Mouse (Mus musculus) CH12.LX (cell line): ENCODE data around the gene Cryzl2. TPM values are rescaled to one million over a fixed set of nuclear protein-coding genes. Genes with fewer than 3 reads are reported as not detected.
A peak's percentile ranks its signal among the peaks of the same experiment; 100 is the strongest.

Experiments
- DNase-seq: peaks from one replicate; pipeline ENCODE4 v3.0.0-alpha.2; 2013; ENCODE audit errors: extremely low read depth
- H3K27ac ChIP-seq: 2 replicates; pipeline ENCODE4 v1.5.1; 2012; ENCODE audit warnings: low read depth, mild to moderate bottlenecking, control low read depth, moderate library complexity; ENCODE audit not compliant: insufficient read depth
- H3K27me3 ChIP-seq: replicated peaks from 2 replicates; pipeline ENCODE3; 2012; ENCODE audit warnings: inconsistent platforms
- H3K36me3 ChIP-seq, 2 experiments: replicated peaks in 1 of 2; 2 replicates each; pipeline versions ENCODE3 to v1.6.1; 2012; ENCODE audit warnings: inconsistent platforms in 1 of 2, low read length in 1 of 2, mild to moderate bottlenecking in 1 of 2, mixed read lengths in 1 of 2, moderate library complexity in 1 of 2; ENCODE audit not compliant: control insufficient read depth in 1 of 2, insufficient read depth in 1 of 2
- H3K4me1 ChIP-seq, 2 experiments: 2 replicates each; pipeline ENCODE4 v1.6.1; 2012; ENCODE audit warnings: inconsistent platforms in 1 of 2, moderate library complexity in 1 of 2; ENCODE audit not compliant: insufficient read depth in 2 of 2, control insufficient read depth in 1 of 2
- H3K4me2 ChIP-seq: 2 replicates; pipeline ENCODE4 v1.6.1; 2012; ENCODE audit warnings: low read depth, mild to moderate bottlenecking, control low read depth; ENCODE audit not compliant: poor library complexity, insufficient read depth, severe bottlenecking
- H3K4me3 ChIP-seq, 3 experiments: fragments of 150-350 bp in 1 of 3; sonication (generic) in 1 of 3; replicated peaks in 1 of 3; 2 replicates each; pipeline versions ENCODE3 to v1.5.1; 2011 to 2012; ENCODE audit warnings: low read depth in 2 of 3, low read length in 2 of 3, mild to moderate bottlenecking in 2 of 3, moderate library complexity in 2 of 3, control low read depth in 1 of 3, improper control_type of control experiment in 1 of 3, inconsistent platforms in 1 of 3, mixed read lengths in 1 of 3; ENCODE audit not compliant: poor library complexity in 1 of 3
- H3K79me2 ChIP-seq: replicated peaks from 2 replicates; pipeline ENCODE4 v1.6.1; 2012; ENCODE audit warnings: mild to moderate bottlenecking, moderate library complexity; ENCODE audit not compliant: control insufficient read depth, poor library complexity, insufficient read depth, severe bottlenecking; ENCODE audit errors: extremely low read depth
- H3K9ac ChIP-seq: 2 replicates; pipeline ENCODE4 v1.6.1; 2012; ENCODE audit warnings: low read depth, mild to moderate bottlenecking, control low read depth, moderate library complexity; ENCODE audit not compliant: insufficient read depth
- H3K9me3 ChIP-seq: replicated peaks from 2 replicates; pipeline ENCODE3; 2012; ENCODE audit warnings: low read length, inconsistent platforms, mixed read lengths
- CHD2 ChIP-seq: IDR thresholded peaks from 2 replicates; pipeline ENCODE4 v1.6.1; 2011; ENCODE audit warnings: low read length, improper control_type of control experiment
- E2F4 ChIP-seq: IDR thresholded peaks from 2 replicates; pipeline ENCODE4 v1.6.1; 2011; ENCODE audit warnings: low read depth, low read length, improper control_type of control experiment; ENCODE audit not compliant: insufficient replicate concordance
- HCFC1 ChIP-seq: IDR thresholded peaks from 2 replicates; pipeline ENCODE4 v1.6.1; 2012; ENCODE audit warnings: low read depth, mild to moderate bottlenecking, inconsistent platforms, low read length, improper control_type of control experiment
- JUN ChIP-seq: IDR thresholded peaks from 2 replicates; pipeline ENCODE4 v1.6.1; 2011; ENCODE audit warnings: low read depth, mild to moderate bottlenecking, low read length, improper control_type of control experiment, moderate library complexity; ENCODE audit not compliant: insufficient read depth
- MAX ChIP-seq: IDR thresholded peaks from 2 replicates; pipeline ENCODE4 v1.6.1; 2011; ENCODE audit warnings: low read length, improper control_type of control experiment
- MAZ ChIP-seq: IDR thresholded peaks from 2 replicates; pipeline ENCODE4 v1.6.1; 2012; ENCODE audit warnings: low read depth, mild to moderate bottlenecking, inconsistent platforms, low read length, improper control_type of control experiment, moderate library complexity
- RCOR1 ChIP-seq: conservative IDR thresholded peaks from 2 replicates; pipeline ENCODE4 v1.6.1; 2012; ENCODE audit warnings: low read depth, mild to moderate bottlenecking, inconsistent platforms, low read length, improper control_type of control experiment
- SIN3A ChIP-seq: IDR thresholded peaks from 2 replicates; pipeline ENCODE4 v1.6.1; 2012; ENCODE audit warnings: low read length, improper control_type of control experiment, inconsistent platforms
- TCF12 ChIP-seq: IDR thresholded peaks from 2 replicates; pipeline ENCODE4 v1.6.1; 2014; ENCODE audit warnings: low read depth, mild to moderate bottlenecking, inconsistent platforms, low read length, improper control_type of control experiment
- USF2 ChIP-seq: conservative IDR thresholded peaks from 2 replicates; pipeline ENCODE4 v1.6.1; 2011; ENCODE audit warnings: low read depth, low read length, improper control_type of control experiment
- ZKSCAN1 ChIP-seq: IDR thresholded peaks from 2 replicates; pipeline ENCODE4 v1.6.1; 2012; ENCODE audit warnings: low read depth, inconsistent platforms, low read length, improper control_type of control experiment, borderline replicate concordance
- ZNF384 ChIP-seq: IDR thresholded peaks from 2 replicates; pipeline ENCODE4 v1.6.1; 2012; ENCODE audit warnings: low read depth, low read length, improper control_type of control experiment, inconsistent platforms
- dilution Hi-C: fragments of 300-500 bp; cut with MboI; formaldehyde crosslinking; loops from 2 replicates; pipeline ENCODE4 v1.14.3; 2020; ENCODE audit warnings: low sequenced_read_pairs; ENCODE audit not compliant: extremely low pct_unique_long_range_greater_than_20kb, extremely low pct_ligation_motif_present
- in situ Hi-C: fragments of 300-500 bp; cut with MboI; formaldehyde crosslinking; loops from 3 replicates; pipeline ENCODE4 v1.14.3; 2019; ENCODE audit warnings: low sequenced_read_pairs, low pct_ligation_motif_present, low pct_unique_long_range_greater_than_20kb, mixed read lengths
- polyA plus RNA-seq: library from polyadenylated mRNA; unstranded; fragments of >175 nt; gene quantifications from 2 replicates; pipeline ENCODE4 v1.2.1, GENCODE M21; 2012; ENCODE audit warnings: low read depth; ENCODE audit not compliant: insufficient read length
- total RNA-seq, 2 experiments: library from RNA; depleted of rRNA; stranded (reverse); fragments of 300-350 nt in 1 of 2; fragments of >200 nt in 1 of 2; gene quantifications; 2 replicates each; pipeline ENCODE4 v1.2.3; 2012 to 2014

Cryzl2 gene
- total and polyA plus RNA-seq, 3 experiments: 22.5 to 41.0 (median 25.0) TPM

GRCm38 (mm10) chr1:157411341-157411710 is 47.1 kb upstream of the Cryzl2 start:
- dilution Hi-C loops: no loop called here

DNA sequence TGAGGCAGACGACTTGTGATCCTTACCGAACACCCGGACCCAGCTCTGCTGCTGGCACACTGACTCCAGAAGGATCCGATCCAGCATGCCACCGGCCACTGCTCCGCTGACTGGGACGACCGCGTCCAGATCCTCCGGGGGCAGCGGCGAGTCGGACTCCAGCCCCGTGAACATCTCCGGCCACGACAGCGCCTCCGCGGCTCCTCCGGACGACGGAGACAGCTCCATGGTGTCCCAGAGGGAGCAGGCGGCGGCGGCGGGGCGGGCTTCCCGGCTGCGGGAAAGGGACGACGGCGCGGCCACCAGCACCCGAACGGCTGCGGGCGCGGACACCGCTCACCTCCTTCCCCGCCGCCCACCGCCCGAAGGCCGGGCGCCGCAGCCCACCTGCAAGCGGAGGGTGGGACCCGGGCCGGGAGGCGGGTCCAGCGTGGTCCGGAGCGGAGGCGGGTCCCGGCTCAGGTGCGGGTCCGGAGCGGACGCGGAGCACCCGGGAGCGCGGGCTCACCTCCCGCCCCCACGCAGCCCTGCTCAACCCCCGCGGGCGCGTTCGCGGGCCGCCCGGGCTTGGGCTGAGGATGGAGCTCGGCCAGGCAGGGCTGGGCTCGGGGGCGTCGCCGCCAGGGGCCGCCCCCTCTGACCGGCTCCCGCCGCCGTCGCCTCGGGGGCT is 46.5 kb upstream of the Cryzl2 start:
- H3K27ac ChIP-seq: no peak overlapping the region
- H3K9ac ChIP-seq: peak overlapping the region; percentile 52; the same call in 1 of the 2 replicates
- peak overlapping the region; percentile 77 for H3K4me2 ChIP-seq
- H3K27me3 ChIP-seq: peaks cover 10% of the 10 kb centered on the region
- H3K9me3 ChIP-seq: no peaks in the 10 kb centered on the region
- DNase-seq: no peak
- peaks cover 0 to 13% of the 10 kb centered on the region in 2 experiments for H3K36me3 ChIP-seq
- no peaks in the 10 kb centered on the region for H3K79me2 ChIP-seq
- TF ChIP-seq HCFC1 (no peak), ZKSCAN1 (no peak), MAX (no peak), JUN (no peak), USF2 (no peak), E2F4 (no peak), RCOR1 (no peak), MAZ (no peak), TCF12 (no peak), CHD2 (no peak)
- peaks cover 0 to 37% of the 10 kb centered on the region in 2 experiments; a peak in 2 of 4 replicates for H3K4me1 ChIP-seq
- H3K4me3 ChIP-seq: peak overlapping the region; percentile 72 to 92 (median 76)
- in situ Hi-C loops: no loop called here
- dilution Hi-C loops: no loop called here

More at GRCm38 (mm10) chr1:157411341-157411710, 47.1 kb upstream of the Cryzl2 start:
- Histone ChIP-seq H3K9ac (peak overlapping the region; percentile 52; the same call in 1 of the 2 replicates), H3K36me3 (peaks cover 0 to 9% of the 10 kb centered on the region in 2 experiments), H3K27me3 (peaks cover 10% of the 10 kb centered on the region), H3K4me3 (peak overlapping the region; percentile 72 to 92 (median 76)), H3K9me3 (no peaks in the 10 kb centered on the region), H3K4me1 (peaks cover 0 to 31% of the 10 kb centered on the region in 2 experiments; a peak in 2 of 4 replicates), H3K79me2 (no peaks in the 10 kb centered on the region), H3K27ac (no peak overlapping the region), H3K4me2 (peak overlapping the region; percentile 77)
- in situ Hi-C loops: no loop called here
- DNase-seq: no peak
- peak; percentile 32; the same call in 1 of the 2 replicates for TF ChIP-seq SIN3A
- TF ChIP-seq ZNF384: no peak
